Mouse (Mus musculus) bone marrow, adult 2 months (tissue): ENCODE data around the gene Scn3a.

Source experiments
- CTCF ChIP-seq: fragments of 200-500 bp; IDR thresholded peaks from 2 replicates; pipeline ENCODE4 v1.5.1; 2011; ENCODE audit warnings: low read length, control low read depth; ENCODE audit not compliant: control insufficient read depth, insufficient read depth
- POLR2A ChIP-seq: fragments of 200-500 bp; IDR thresholded peaks from 2 replicates; pipeline ENCODE4 v1.6.1; 2011; ENCODE audit warnings: low read depth, mild to moderate bottlenecking, control low read depth, low read length, borderline replicate concordance; ENCODE audit not compliant: control insufficient read depth

DNA sequence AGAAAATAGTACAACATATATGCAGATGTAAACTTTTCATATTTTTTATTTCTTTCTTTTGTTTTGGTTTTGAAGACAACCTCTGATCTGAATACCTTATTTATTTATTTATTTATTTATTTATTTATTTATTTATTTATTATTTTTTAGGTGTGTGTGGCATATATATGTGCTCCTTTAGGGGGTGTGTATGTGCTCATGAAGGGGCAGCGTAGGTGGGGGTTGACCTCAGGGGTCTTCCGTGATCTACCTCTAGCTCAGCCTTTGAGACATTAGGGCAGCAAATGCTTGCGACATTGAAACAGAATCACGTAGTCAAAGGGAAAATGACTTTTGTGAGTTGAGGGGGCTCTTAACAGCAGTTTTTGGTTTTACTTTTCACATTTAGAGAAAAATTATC is 498 bp upstream of the Scn3a start:
- TF ChIP-seq CTCF (no peak), POLR2A (no peak)
